In the genomic region with DNA sequence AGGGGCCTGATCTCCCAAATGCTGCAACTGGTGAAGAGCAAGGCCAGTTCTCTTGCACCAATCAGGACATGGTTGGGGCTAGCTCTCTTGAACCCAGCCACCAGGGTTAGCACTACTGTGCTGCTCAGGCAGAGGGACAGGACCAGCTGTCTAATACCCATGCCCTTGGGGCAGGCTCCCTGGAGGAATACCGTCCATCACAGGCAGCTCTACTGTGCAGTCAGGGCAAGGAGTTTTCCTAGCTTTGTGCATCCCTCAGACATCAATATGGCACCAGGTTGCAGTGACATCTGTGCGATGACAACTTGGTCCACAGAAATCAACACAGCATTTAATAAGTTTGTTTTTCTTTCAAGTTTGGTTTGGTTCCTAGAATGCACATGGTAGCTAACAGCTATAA, we compare ENCODE assay signal across 25 mouse cellular contexts.
"Had no signal": no experiment of that assay in that cellular context is flagged by ENCODE, and none has a peak within 500 bp of the region (broad histone marks: within the 10 kb centered on the region; RNA-seq: fewer than 3 reads in every experiment).

No protein-coding gene starts in this region.

- H3K4me1 ChIP-seq: limb, embryonic 10.5 days; limb, embryonic 13.5 days; liver, embryonic 12.5 days; liver, embryonic 15.5 days; lung, embryonic 15.5 days; megakaryocyte, embryonic 14.5 days; midbrain, embryonic 10.5 days; neural tube, embryonic 12.5 days; neural tube, embryonic 15.5 days had no signal

- ATAC-seq: liver, embryonic 12.5 days had no signal

- DNase-seq: kidney, postnatal 25 days; layer of hippocampus, adult 9-11 months; liver; lung, adult 18-20 months; lung, postnatal 10 days; lung, postnatal 36 days; midbrain, embryonic 14.5 days; right cerebral cortex, adult 18-20 months; right cerebral cortex, postnatal 14 days; right cerebral cortex, postnatal 4 days; thymus, adult 2 months; thymus, postnatal 14 days; thymus, postnatal 4 days had no signal

- H3K4me2 ChIP-seq: limb, embryonic 13.5 days; liver, embryonic 12.5 days; liver, embryonic 15.5 days; lung, embryonic 15.5 days; neural tube, embryonic 12.5 days; neural tube, embryonic 15.5 days had no signal

- H3K9me3 ChIP-seq: limb, embryonic 10.5 days; limb, embryonic 13.5 days; liver, embryonic 12.5 days; liver, embryonic 15.5 days; lung, embryonic 15.5 days; megakaryocyte, embryonic 14.5 days; midbrain, embryonic 10.5 days; neural tube, embryonic 12.5 days; neural tube, embryonic 15.5 days had no signal

- H3K4me3 ChIP-seq: layer of hippocampus, adult 2 months; limb, embryonic 10.5 days; limb, embryonic 13.5 days; liver, embryonic 12.5 days; liver, embryonic 15.5 days; lung, embryonic 15.5 days; megakaryocyte, embryonic 14.5 days; midbrain, embryonic 10.5 days; neural tube, embryonic 12.5 days; neural tube, embryonic 15.5 days had no signal

- H3K27me3 ChIP-seq: limb, embryonic 13.5 days; liver, embryonic 12.5 days; liver, embryonic 15.5 days; lung, embryonic 15.5 days; megakaryocyte, embryonic 14.5 days; neural tube, embryonic 12.5 days; neural tube, embryonic 15.5 days had no signal

- H3K36me3 ChIP-seq: limb, embryonic 10.5 days; limb, embryonic 13.5 days; liver, embryonic 12.5 days; liver, embryonic 15.5 days; lung, embryonic 15.5 days; midbrain, embryonic 10.5 days; neural tube, embryonic 12.5 days; neural tube, embryonic 15.5 days had no signal

- H3K27ac ChIP-seq: kidney, postnatal 0 days; layer of hippocampus, adult 2 months; limb, embryonic 10.5 days; limb, embryonic 13.5 days; liver, embryonic 12.5 days; liver, embryonic 15.5 days; lung, embryonic 15.5 days; midbrain, embryonic 10.5 days; neural tube, embryonic 12.5 days; neural tube, embryonic 15.5 days; stomach, postnatal 0 days had no signal

- H3K9ac ChIP-seq: limb, embryonic 13.5 days; liver, embryonic 12.5 days; liver, embryonic 15.5 days; lung, embryonic 15.5 days; neural tube, embryonic 12.5 days; neural tube, embryonic 15.5 days had no signal
